Mouse (Mus musculus) stomach, postnatal 0 days (tissue): ENCODE data around the gene Syne3.

Experiments
- CTCF ChIP-seq: IDR thresholded peaks from 2 replicates; pipeline ENCODE4 v1.5.1; 2016; ENCODE audit warnings: antibody characterized with exemption, low read depth, mild to moderate bottlenecking, moderate library complexity
- EP300 ChIP-seq: optimal IDR thresholded peaks from 2 replicates; pipeline ENCODE3; 2016; ENCODE audit warnings: antibody characterized with exemption

DNA sequence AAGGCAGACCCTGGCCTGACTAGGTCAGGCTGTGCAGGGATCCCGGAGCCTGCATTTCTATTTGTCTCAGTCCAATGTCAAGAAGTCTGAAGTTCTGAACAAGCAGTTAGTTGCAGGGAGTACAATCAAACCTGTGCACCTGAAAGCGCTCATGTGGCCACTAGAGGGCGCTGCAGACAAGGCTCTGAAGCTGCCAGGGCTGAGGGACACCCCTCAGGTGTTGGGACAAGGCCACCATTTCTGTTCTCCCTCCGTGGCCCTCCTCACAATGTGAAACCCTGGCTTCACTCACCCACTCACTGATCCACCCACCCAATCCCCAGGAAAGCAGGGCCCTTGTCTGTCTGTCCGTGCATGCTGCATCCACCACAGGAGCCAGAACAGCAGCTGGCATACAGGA lies 57.2 kb downstream of the Syne3 start:
- TF ChIP-seq EP300: no peak
- TF ChIP-seq CTCF: peak; percentile 94
